Mouse (Mus musculus) spleen, adult 18-20 months (tissue): ENCODE data around the gene Siah3.

Source experiments
- DNase-seq, 2 experiments: peaks; one replicate each; pipeline ENCODE4 v3.0.0; 2022; ENCODE audit warnings: mixed read lengths in 2 of 2

Siah3 gene

DNA sequence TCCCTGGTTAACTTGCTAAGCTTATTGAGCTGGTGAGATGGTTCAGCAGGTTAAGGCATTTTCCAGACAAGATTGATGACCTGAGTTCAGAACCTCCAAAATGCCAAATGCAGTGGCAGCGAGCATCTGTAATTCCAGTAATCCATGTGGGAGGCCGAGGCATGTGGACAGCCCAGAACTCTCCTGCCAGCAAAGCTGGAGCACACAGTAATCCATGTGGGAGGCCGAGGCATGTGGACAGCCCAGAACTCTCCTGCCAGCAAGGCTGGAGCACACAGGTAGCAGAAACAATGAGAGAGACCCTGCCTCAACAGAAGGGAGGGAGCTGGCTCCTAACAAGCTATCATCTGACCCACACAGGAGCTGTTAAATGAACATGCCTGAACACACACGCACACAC, 13.2 kb downstream of the Siah3 start:
- DNase-seq, result no peak

DNA sequence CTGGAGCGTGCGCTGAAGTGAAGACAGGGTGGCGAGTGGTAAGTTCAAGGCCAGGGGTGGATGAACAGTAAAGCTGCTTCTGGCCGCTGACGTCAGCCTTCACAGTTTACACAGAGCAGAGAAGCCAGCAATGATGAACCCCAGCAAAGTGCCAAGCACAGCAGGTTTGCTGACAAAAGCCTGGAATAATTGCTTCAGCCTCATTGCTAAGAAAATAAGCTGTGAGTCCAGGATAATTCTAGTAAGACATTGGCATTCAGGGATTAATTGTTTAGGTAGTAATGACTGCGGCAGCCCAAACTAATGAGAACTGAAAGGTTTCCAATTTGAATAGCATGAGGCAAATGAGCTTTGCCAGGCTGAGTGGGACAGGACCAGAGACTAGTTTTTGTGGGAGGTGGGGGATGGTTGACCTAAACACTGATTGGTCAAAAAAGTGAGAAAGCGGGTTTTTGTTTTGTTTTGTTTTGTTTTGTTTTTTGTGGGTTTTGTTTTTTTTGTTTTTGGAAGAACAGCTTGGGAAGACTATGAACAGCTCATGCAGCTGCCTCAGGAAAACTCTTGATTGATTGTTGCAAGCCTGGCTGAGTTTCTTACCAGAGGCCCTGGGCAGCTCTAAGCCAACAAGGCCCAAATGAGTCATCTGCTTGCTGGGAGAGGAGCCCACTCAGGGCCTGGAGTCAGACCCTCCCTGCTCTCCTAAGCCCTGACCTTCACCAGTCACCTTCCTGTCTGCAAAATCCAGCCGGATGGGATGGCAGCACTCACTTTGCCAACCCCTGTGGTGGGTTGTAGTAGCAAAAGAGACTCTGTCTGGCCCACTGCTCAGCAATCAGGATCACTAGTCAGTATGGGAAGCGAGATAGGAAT, 17.5 kb downstream of the Siah3 start:
- DNase-seq, result no peak

DNA sequence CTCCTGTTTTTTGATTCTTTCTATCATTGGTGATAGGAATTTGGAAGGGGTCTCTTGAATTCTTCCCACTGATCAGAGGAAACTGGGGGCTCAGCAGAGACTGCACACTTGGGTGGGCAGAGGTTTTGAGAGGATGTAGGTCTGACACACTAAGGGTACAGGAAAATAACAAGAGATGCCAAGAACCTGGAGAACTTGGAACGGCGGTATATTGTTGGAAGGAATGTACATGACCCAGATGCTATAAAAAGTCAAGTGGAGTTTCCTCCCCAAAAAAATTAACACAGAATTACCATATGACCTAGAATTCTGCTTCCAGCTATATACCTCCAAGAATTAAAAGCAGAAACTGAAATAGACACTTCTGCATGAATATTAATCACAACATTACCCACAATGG, 20.1 kb downstream of the Siah3 start:
- DNase-seq, result no peak

DNA sequence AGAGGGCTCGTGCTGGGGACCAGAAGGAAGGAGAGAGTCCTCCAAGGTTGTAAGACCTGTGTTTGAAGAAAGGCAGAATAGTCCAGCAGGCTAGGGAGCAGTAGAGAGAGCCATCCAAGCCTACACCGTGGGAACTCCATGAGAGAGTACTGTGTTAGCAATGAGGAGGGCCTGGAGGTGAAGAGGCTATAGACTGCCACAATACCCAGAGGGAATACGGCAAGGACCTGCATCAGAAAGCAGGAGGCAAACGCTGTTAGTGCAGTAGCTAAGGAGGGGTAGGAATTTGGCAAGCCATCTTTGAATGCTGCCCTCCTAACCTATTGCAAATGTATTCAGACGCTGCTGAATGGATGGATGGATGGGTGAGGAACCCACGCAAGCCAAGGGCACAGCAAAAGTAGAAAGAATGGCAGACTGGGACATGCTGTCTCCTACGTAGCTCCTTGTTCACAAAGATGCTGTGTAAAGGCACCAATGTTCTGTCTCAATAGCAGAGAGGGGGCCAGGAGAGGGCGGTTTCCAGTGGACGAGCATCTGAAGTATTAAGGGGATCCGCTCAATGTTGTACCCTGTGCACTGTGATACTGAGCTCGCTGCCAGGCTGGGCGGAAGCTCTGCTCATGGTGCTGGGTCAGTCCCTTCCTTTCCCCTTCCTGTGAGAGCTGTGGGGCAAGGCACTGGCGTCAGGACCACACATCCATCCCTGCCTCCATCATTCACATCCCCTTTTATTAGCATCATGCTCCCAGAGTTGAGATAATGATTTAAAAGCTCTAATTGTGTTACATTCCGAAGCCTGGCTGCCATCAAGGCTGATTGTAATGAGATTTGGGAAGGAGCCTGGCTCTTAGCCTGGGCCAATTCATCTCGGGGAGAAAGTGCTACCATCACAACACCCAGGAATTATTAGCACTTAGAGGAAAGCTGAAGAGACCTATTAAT, 26.7 kb downstream of the Siah3 start:
- no peak for DNase-seq

DNA sequence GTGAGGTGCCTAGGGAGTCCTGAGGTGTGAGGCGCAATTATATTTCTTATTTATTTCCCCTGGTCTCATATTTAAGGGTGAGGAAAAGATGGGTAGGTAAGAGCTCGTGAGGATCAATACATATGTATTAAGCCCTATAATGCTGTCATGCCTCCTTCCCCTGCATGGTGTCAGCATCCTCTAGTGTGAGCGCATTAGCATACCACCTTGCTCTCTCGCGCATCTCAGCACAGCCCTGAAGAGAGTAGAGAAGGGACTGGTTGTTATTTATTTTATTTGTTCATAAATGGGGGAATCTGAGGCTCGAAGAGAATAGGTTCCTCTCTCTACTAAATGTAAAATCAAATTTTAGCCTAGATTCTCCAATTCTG, 27.4 kb downstream of the Siah3 start:
- no peak for DNase-seq

DNA sequence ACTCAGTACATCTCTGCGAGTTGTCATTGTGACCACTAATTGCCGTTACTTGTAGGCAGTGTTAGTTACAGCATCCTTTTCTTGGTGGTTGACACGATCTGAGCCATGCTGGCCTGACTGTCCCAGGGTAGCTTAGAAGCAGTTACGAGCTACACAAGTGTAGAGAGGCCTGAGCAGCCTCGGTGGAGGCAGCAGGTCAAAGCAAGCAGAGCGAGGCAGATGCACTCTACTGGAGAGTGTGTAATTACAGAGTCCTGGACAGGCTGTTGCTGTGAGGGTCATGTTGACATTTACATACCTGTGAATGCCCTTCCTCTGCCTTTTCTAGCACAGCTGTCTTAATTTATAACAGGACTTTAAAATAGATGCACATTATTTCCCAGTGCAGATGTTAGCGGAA, 32.1 kb downstream of the Siah3 start:
- no peak for DNase-seq

DNA sequence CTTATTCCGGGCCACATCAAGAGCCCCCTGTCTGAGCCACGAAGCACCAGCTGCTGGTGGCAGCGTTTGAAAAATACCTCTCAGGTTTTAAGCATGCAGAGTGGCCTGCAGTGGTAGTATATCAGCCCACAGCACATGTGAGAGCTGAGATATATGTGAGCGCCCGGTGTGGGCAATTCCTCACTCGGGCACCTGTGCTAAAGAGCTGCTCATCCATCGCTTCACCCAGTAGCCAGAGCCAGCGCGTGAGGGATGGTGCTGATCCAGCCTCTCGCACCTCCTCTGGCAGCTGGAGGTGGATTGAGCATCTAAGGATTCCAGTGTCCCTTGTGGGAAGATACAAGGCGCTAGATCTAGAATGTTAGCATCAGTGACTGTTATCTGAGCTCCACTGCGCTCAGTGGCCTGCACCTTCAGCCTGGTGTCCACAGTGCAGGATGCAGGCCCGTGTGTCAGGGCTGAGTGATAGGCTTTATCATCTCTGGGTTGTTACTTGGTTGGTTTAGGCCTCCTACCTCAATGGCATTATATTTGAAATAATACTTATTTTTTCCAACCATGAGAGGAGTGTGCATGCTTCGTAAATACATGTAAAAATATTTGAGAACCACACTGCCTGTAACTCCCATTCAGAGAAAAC, 37.9 kb downstream of the Siah3 start:
- DNase-seq, result no peak

DNA sequence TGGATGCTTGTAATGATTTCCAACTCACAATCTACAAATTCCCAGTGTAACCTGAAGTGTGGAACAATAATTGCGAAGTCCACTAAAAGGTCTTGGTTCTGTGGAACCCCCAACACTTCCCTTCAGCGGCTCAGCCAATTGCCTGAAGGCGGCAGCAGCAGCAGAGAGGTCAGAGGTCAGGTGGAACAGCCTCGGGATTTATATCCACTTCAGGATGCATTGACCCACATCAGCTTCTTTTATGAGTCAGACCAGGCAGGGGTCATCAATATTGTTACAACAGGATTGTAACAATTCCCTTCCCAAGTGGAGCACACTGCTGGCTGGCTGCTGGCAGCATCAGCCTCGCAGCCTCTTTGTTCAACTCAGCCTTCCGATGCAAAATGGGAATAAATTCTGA, 39.1 kb downstream of the Siah3 start:
- no peak for DNase-seq

DNA sequence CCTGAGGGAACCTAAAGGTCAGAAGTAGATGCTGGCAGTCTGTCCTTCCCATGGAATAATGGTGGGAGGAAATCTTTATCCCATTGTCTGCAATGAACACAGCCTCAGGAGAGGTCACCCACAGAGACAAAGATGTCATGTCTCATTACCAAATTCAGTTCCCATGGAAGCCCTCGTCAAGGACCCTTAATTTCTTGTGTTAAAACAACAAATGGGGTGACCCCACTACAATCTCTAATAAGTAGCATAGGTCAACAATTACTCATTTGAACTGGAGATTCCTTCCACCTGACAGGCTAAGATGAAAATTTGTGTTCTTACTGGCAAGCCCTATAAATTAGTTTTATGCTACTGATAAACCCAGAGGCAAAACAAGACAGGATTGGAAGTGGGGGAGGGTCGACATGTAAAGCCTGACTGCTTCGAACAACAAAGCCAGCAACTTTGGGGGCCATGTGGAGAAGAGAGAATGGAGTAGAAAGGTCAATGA, 45.8 kb downstream of the Siah3 start:
- DNase-seq, result no peak

DNA sequence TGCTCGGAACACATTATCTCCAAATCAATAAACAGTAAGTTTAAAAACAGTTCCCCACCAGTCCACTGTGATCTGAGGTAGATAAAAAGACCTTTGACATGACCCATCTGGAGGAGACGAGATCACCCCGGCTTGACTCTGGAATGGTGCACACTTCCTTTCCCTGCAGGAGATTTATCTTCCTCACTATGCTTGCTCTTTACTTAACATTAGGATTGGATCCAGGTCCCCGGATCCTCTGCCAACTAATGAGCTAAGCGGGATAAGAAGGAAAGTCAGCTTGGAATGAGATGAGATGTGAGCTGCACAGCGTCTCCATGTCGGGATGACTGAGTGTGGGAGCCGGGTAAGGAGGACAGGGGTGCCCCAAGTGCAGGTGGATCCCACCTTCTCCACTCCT, 46.7 kb downstream of the Siah3 start:
- no peak for DNase-seq

DNA sequence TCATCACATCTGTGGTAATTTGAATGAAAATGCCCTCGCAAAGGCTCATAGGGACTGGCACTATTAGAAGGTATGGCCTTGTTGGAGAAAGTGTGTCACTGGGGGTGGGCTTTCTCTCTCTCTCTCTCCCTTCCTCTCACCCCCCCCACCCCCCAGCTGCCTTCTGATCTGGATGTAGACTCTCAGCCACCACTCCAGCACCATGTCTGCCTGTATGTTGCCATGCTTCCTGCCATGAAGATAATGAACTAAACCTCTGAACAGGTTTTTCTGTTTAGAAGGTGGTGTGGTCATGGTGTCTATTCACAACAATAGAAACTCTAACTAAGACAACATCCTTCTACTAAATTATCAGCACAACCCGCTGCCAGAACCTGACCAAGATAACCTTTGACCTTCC, 48.5 kb downstream of the Siah3 start:
- DNase-seq, result no peak

DNA sequence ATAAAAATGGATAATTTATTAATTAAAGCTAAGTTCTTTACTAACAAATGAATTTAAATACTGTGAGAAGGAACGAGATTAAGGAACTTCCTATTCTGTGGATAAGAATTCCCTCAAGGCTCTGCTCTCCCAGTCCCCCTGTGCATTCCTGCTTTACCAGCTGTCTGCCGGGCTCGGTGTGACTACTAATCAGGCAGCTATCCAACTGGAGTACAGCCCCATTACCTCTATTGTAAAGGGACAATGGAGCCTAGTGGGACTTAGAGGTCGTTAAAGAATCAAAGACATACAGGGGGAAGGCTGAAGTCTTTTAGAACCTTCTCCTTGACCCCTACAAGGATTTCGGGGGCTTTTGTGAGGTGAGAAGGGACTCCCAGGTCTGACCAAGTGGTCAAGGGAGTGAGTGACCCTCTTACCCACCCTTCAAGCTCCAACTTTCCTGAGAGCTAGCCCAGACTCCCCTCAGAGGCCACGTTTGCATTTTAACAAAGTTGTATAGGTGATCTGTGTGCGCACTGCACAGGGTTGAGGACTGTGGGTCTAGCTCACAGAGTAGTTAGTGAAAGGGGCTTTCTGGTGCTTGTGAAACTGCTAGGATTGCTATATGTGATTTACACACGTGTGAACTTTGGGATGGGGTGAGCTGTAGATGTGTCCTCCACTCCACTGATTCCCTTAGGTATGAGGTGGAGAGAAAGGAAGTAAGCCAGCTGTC, 49.5 kb downstream of the Siah3 start:
- DNase-seq, result no peak

DNA sequence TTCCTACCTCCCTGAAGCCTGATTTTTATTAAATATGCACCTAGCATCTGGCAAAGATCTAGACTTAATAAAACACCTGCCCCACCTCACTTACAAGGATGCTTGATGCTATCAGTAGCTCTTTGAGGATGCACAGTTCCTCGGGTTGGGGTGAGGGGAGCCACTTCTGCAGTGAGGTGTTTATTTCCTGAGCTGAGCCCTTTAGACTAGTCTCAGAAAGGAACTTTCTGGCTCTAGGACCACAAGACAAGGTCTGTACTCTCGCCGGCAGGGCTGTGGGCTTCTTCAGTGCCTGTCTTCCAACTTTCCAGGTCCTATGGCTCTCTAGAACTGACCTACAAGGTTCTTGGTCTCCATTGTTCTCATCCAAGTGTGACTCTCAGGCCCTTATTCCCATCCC, 50.5 kb downstream of the Siah3 start:
- no peak for DNase-seq

DNA sequence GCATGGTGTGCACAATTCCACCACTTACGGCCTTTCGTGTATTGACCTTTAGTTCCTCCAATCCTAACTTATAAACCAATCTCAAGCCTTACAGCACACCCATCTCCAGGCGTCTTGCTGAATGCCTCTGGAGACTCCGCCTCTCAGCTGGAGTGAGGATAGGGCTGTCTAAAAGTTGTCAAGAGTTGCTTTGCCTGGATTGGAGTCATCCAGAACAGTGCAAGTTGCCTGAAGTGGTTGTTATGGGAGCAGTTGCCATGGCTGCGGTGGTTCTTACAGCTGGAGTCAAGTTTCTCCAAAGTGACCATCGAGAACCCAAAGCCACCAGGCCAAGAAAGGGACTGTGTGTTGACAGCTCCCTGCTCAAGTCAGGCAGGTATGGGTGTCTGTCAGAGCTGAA, 54.3 kb downstream of the Siah3 start:
- DNase-seq, result no peak

DNA sequence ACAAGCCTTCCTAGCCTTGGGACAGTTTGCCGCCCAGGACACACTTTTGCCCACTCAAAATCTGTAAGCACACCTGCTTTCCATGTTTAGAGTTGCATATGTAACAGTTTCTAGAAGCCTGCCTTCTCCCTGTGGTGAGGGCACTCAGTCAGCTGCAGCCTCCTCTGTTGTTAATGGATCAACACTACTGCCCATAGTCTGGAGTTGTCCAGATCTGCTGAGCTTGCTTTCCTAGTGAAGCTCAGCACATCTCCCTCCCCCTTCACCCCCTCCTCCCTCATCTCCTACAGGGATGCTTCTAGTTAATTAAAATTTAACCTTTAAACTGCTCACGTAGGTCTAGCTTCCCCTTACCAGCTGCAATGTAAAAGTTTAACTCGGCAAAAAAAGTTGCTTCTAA, 57.2 kb downstream of the Siah3 start:
- no peak for DNase-seq

DNA sequence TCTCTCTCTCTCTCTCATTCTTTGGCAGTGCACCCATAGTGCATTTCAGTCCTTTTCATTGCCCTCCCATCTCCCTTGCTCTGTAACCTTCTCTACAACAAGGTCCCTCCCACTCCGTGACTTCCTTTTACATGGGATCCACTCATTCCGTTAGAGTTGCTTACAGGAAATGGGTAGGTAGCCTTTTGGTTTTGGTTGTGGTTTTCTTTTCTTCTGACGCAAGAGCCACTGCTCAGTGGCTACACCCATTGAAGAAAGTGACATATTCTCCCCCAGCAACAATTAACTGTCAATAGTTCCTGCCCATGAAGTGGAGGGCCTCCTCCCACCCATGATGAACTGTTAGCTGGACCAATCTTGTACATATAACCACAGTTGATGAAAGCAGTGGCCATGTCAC, 60.4 kb downstream of the Siah3 start:
- no peak for DNase-seq

DNA sequence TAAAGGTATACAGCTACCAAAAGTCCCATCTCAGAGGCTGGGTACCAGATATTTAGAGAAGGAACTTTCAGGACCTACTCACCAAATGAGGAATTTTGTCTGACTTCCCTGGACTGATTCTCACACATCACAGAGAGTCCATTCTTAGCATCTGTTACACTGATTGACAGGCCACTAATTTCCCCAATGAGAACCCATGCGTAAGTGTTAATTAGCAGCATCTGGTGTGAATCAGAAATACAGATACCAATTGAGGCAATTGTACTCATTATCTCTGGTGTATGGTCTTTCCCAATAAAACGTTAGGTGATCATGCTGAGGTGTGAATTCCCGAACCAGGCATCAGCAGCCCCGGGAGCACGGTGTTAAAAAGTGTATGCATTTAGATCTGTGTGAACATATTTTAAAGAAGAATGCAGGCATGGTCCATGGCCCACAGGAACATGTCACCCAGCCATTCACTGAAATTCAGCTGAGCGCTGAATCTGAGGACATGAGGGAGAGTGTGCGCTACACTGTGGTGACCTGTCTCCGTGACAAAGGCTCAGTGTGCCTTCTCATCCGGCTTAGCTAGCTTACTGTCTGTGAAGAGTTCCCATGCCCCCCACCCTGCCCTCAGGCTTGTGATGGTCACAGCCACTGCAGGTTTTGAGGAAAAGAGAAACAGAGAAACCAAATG, 61.3 kb downstream of the Siah3 start:
- no peak for DNase-seq

DNA sequence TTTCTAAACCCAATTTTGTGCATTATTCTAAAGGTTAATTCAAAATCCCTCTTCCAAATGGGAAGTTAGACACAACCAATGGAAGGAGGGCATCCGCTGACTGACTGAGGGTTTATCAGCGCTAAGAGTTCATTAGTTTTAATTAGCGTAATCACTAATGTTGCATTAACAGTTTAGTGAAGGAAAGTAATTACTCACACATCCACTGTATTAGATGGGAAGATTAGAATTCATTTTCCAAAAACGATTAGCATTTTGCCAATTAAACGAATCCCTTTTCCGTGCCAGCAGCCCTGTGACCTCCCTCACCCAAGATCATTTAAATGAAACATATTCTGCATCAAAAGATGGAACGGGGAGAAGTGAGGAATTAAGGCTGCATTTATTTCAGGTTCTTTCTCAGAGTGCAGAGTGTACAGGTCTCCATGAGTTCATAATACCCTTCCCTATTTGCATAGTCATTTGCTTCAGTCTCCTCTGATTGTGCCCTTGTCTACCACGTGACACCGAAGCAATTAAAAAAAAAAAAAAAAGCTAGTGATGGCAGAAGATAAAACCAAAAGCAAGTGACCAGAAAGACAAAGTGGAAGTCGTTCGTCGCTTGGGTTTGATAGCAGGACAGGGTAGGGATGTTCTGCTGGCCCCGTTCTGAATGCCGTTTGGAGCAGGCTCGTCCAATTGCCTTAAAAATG, 62.6 kb downstream of the Siah3 start:
- no peak for DNase-seq

DNA sequence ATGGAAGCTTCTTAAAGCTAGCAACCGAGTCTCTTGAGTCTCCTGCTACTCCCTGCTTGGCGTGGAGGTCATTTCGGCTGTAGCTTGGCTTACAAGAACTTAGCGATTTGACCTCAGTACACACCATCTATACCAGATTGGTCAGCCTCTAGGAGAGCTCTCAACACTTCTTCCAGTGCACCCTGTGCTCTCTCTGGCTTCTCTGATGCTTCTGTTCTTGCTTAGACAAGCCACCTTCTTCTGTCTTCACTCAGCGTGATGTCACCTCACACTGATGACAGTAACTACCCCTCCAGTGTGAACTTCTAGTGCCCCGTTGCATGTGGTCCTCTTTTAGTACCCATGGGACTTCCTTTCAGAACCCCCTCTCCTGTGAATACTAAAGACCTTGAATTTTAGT, 63.1 kb downstream of the Siah3 start:
- no peak for DNase-seq

DNA sequence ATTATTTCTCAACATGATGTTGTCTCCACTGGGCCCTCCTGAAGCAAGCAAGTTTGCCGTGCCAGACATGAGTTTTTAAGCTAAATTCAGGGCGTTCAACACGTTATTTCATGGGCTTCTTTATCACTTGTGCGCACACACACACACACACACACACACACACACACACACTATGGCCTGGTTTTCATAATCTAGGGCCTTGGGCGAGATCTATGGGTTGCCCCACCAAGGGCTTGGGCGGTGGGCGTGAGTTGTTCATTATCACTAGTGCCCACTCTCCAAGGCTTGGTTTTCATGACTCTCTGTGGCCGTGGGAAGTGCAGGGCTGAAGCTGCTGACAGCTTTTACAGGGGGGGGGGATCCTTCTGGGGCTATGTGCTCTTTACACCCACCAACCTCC, 63.9 kb downstream of the Siah3 start:
- no peak for DNase-seq

DNA sequence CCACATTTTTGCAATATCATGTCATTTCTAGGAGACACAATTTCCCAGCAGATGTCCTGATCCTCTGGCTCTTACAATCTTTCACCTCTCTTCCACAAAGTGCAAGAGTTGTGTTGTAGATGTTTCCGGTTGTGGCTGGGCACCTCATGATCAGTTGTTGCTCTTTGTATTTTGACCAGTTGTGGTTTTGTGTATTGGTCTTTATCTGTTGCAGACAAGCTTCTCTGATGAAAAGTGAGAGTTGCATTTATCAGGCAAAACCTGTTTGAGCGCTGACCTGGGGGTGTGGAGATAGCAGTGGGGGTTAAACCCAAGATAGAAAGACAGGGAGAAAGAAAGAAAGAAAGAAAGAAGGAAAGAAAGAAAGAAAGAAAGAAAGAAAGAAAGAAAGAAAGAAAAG, 68.9 kb downstream of the Siah3 start:
- no peak for DNase-seq
